Mouse (Mus musculus): Measurements from ENCODE around the gene Cox15. TPM values are rescaled to one million over a fixed set of nuclear protein-coding genes. Genes with fewer than 3 reads are reported as not detected.

The Cox15 gene
- polyA plus RNA-seq, 1 experiment from 2014 or later = 5.3 TPM

- peak overlapping the region; percentile 37 for H3K4me2 ChIP-seq (ENCODE audit: low read depth, low read length)
- WGBS (ENCODE audit: insufficient replicate concordance) = 29% methylated on average over 8 of the region's 8 CpGs
- H3K4me1 ChIP-seq (ENCODE audit: control insufficient read depth, low read depth, low read length) = no peaks in the 10 kb centered on the region
- H3K9me3 ChIP-seq (replicated peaks; ENCODE audit: control insufficient read depth, low read length) = no peaks in the 10 kb centered on the region
- H3K27ac ChIP-seq (ENCODE audit: low read length) = no peak overlapping the region
- no peak for ATAC-seq (ENCODE audit: low read depth)
- no peaks in the 10 kb centered on the region for H3K36me3 ChIP-seq (ENCODE audit: control insufficient read depth, insufficient read depth)
- H3K27me3 ChIP-seq (ENCODE audit: control insufficient read depth, insufficient read depth, low read depth, low read length) = no peaks in the 10 kb centered on the region
- H3K4me3 ChIP-seq (ENCODE audit: low read depth, low read length) = peak overlapping the region; percentile 37
- H3K9ac ChIP-seq (ENCODE audit: low read depth, low read length) = peak overlapping the region; percentile 7; the same call in 1 of the 2 replicates
Observed at GRCm38 (mm10) chr19:43784761-43785160, 32.0 kb upstream of the Cox15 start.

GRCm38 (mm10) chr19:43781980-43782379 is 29.2 kb upstream of the Cox15 start, which contains the start of gene Abcc2:
Abcc2 (plus strand) TSS chr19:43782192.
- Histone ChIP-seq H3K4me2 (ENCODE audit: low read depth, low read length) (no peak within 1 kb of the TSS), H3K36me3 (ENCODE audit: control insufficient read depth, insufficient read depth) (no peaks in the 10 kb centered on the region), H3K9ac (ENCODE audit: low read depth, low read length) (0 out of 2 replicates have a peak within 1 kb of the TSS, but pooled peaks have one; percentile 2), H3K4me1 (ENCODE audit: control insufficient read depth, low read depth, low read length) (no peaks in the 10 kb centered on the region), H3K4me3 (ENCODE audit: low read depth, low read length) (peak within 1 kb of the TSS; percentile 30), H3K27me3 (ENCODE audit: control insufficient read depth, insufficient read depth, low read depth, low read length) (no peaks in the 10 kb centered on the region), H3K9me3 (replicated peaks; ENCODE audit: control insufficient read depth, low read length) (no peaks in the 10 kb centered on the region), H3K27ac (ENCODE audit: low read length) (peak within 1 kb of the TSS; percentile 58; the same call in 1 of the 2 replicates)
- peak; percentile 91 for ATAC-seq (ENCODE audit: low read depth)
- 50% methylated on average over 3 of the region's 3 CpGs for WGBS (ENCODE audit: insufficient replicate concordance)

GRCm38 (mm10) chr19:43780391-43780790 is 27.6 kb upstream of the Cox15 start:
- Histone ChIP-seq H3K27ac (ENCODE audit: low read length) (no peak overlapping the region), H3K4me1 (ENCODE audit: control insufficient read depth, low read depth, low read length) (no peaks in the 10 kb centered on the region), H3K4me2 (ENCODE audit: low read depth, low read length) (no peak overlapping the region), H3K27me3 (ENCODE audit: control insufficient read depth, insufficient read depth, low read depth, low read length) (no peaks in the 10 kb centered on the region), H3K4me3 (ENCODE audit: low read depth, low read length) (no peak overlapping the region), H3K9me3 (replicated peaks; ENCODE audit: control insufficient read depth, low read length) (no peaks in the 10 kb centered on the region), H3K36me3 (ENCODE audit: control insufficient read depth, insufficient read depth) (no peaks in the 10 kb centered on the region), H3K9ac (ENCODE audit: low read depth, low read length) (no peak overlapping the region)
- 41% methylated on average over 5 of the region's 5 CpGs for WGBS (ENCODE audit: insufficient replicate concordance)
- no peak for ATAC-seq (ENCODE audit: low read depth)

GRCm38 (mm10) chr19:43777308-43777707 is 24.5 kb upstream of the Cox15 start:
- 52% methylated on average over 2 of the region's 2 CpGs for WGBS (ENCODE audit: insufficient replicate concordance)
- Histone ChIP-seq H3K4me1 (ENCODE audit: control insufficient read depth, low read depth, low read length) (no peaks in the 10 kb centered on the region), H3K36me3 (ENCODE audit: control insufficient read depth, insufficient read depth) (no peaks in the 10 kb centered on the region), H3K4me3 (ENCODE audit: low read depth, low read length) (no peak overlapping the region), H3K27me3 (ENCODE audit: control insufficient read depth, insufficient read depth, low read depth, low read length) (no peaks in the 10 kb centered on the region), H3K9me3 (replicated peaks; ENCODE audit: control insufficient read depth, low read length) (no peaks in the 10 kb centered on the region), H3K4me2 (ENCODE audit: low read depth, low read length) (no peak overlapping the region), H3K9ac (ENCODE audit: low read depth, low read length) (no peak overlapping the region), H3K27ac (ENCODE audit: low read length) (no peak overlapping the region)
- ATAC-seq (ENCODE audit: low read depth) = no peak

GRCm38 (mm10) chr19:43776561-43776960 is 23.8 kb upstream of the Cox15 start:
- 52% methylated on average over 4 of the region's 4 CpGs for WGBS (ENCODE audit: insufficient replicate concordance)
- H3K9ac ChIP-seq (ENCODE audit: low read depth, low read length) = no peak overlapping the region
- no peaks in the 10 kb centered on the region for H3K9me3 ChIP-seq (replicated peaks; ENCODE audit: control insufficient read depth, low read length)
- H3K27ac ChIP-seq (ENCODE audit: low read length) = no peak overlapping the region
- no peaks in the 10 kb centered on the region for H3K4me1 ChIP-seq (ENCODE audit: control insufficient read depth, low read depth, low read length)
- no peak for ATAC-seq (ENCODE audit: low read depth)
- H3K4me3 ChIP-seq (ENCODE audit: low read depth, low read length) = no peak overlapping the region
- no peak overlapping the region for H3K4me2 ChIP-seq (ENCODE audit: low read depth, low read length)
- H3K27me3 ChIP-seq (ENCODE audit: control insufficient read depth, insufficient read depth, low read depth, low read length) = no peaks in the 10 kb centered on the region
- H3K36me3 ChIP-seq (ENCODE audit: control insufficient read depth, insufficient read depth) = no peaks in the 10 kb centered on the region

- ATAC-seq (ENCODE audit: low read depth) = no peak
- no peak overlapping the region for H3K27ac ChIP-seq (ENCODE audit: low read length)
Observed at GRCm38 (mm10) chr19:43775433-43775832, 22.6 kb upstream of the Cox15 start.

GRCm38 (mm10) chr19:43772311-43772710 is 19.5 kb upstream of the Cox15 start:
- no peaks in the 10 kb centered on the region for H3K36me3 ChIP-seq (ENCODE audit: control insufficient read depth, insufficient read depth)
- 58% methylated on average over 6 of the region's 6 CpGs for WGBS (ENCODE audit: insufficient replicate concordance)
- no peaks in the 10 kb centered on the region for H3K27me3 ChIP-seq (ENCODE audit: control insufficient read depth, insufficient read depth, low read depth, low read length)
- no peak overlapping the region for H3K9ac ChIP-seq (ENCODE audit: low read depth, low read length)
- ATAC-seq (ENCODE audit: low read depth) = no peak
- no peak overlapping the region for H3K4me2 ChIP-seq (ENCODE audit: low read depth, low read length)
- no peak overlapping the region for H3K27ac ChIP-seq (ENCODE audit: low read length)
- H3K4me3 ChIP-seq (ENCODE audit: low read depth, low read length) = no peak overlapping the region
- H3K4me1 ChIP-seq (ENCODE audit: control insufficient read depth, low read depth, low read length) = no peaks in the 10 kb centered on the region
- no peaks in the 10 kb centered on the region for H3K9me3 ChIP-seq (replicated peaks; ENCODE audit: control insufficient read depth, low read length)

More at GRCm38 (mm10) chr19:43775433-43775832, 22.6 kb upstream of the Cox15 start:
- Histone ChIP-seq H3K9ac (ENCODE audit: low read depth, low read length) (no peak overlapping the region), H3K36me3 (ENCODE audit: control insufficient read depth, insufficient read depth) (no peaks in the 10 kb centered on the region), H3K27me3 (ENCODE audit: control insufficient read depth, insufficient read depth, low read depth, low read length) (no peaks in the 10 kb centered on the region), H3K9me3 (replicated peaks; ENCODE audit: control insufficient read depth, low read length) (no peaks in the 10 kb centered on the region), H3K4me1 (ENCODE audit: control insufficient read depth, low read depth, low read length) (no peaks in the 10 kb centered on the region), H3K4me3 (ENCODE audit: low read depth, low read length) (no peak overlapping the region), H3K4me2 (ENCODE audit: low read depth, low read length) (no peak overlapping the region)
- 30% methylated on average over 10 of the region's 10 CpGs for WGBS (ENCODE audit: insufficient replicate concordance)

- Histone ChIP-seq H3K9me3 (replicated peaks; ENCODE audit: control insufficient read depth, low read length) (no peaks in the 10 kb centered on the region), H3K36me3 (ENCODE audit: control insufficient read depth, insufficient read depth) (no peaks in the 10 kb centered on the region), H3K4me2 (ENCODE audit: low read depth, low read length) (no peak overlapping the region), H3K4me1 (ENCODE audit: control insufficient read depth, low read depth, low read length) (no peaks in the 10 kb centered on the region), H3K4me3 (ENCODE audit: low read depth, low read length) (no peak overlapping the region), H3K27me3 (ENCODE audit: control insufficient read depth, insufficient read depth, low read depth, low read length) (no peaks in the 10 kb centered on the region), H3K9ac (ENCODE audit: low read depth, low read length) (no peak overlapping the region), H3K27ac (ENCODE audit: low read length) (no peak overlapping the region)
- WGBS (ENCODE audit: insufficient replicate concordance) = 22% methylated on average over 5 of the region's 5 CpGs
- no peak for ATAC-seq (ENCODE audit: low read depth)
Observed at GRCm38 (mm10) chr19:43771499-43771969, 18.7 kb upstream of the Cox15 start.

GRCm38 (mm10) chr19:43770584-43770983 is 17.8 kb upstream of the Cox15 start:
- no peak for ATAC-seq (ENCODE audit: low read depth)
- no peaks in the 10 kb centered on the region for H3K9me3 ChIP-seq (replicated peaks; ENCODE audit: control insufficient read depth, low read length)
- H3K9ac ChIP-seq (ENCODE audit: low read depth, low read length) = no peak overlapping the region
- H3K4me2 ChIP-seq (ENCODE audit: low read depth, low read length) = no peak overlapping the region
- no peaks in the 10 kb centered on the region for H3K36me3 ChIP-seq (ENCODE audit: control insufficient read depth, insufficient read depth)
- WGBS (ENCODE audit: insufficient replicate concordance) = 22% methylated on average over 4 of the region's 4 CpGs
- no peaks in the 10 kb centered on the region for H3K4me1 ChIP-seq (ENCODE audit: control insufficient read depth, low read depth, low read length)
- H3K27me3 ChIP-seq (ENCODE audit: control insufficient read depth, insufficient read depth, low read depth, low read length) = no peaks in the 10 kb centered on the region
- H3K4me3 ChIP-seq (ENCODE audit: low read depth, low read length) = no peak overlapping the region
- no peak overlapping the region for H3K27ac ChIP-seq (ENCODE audit: low read length)
